Mouse (Mus musculus): ENCODE measurements around the gene Csk. TPM values are rescaled to one million over a fixed set of nuclear protein-coding genes. Genes with fewer than 3 reads are reported as not detected.

Gene Csk
- 10 to 100 TPM; 64.6 to 66.3 TPM for total RNA-seq (2021)

DNA sequence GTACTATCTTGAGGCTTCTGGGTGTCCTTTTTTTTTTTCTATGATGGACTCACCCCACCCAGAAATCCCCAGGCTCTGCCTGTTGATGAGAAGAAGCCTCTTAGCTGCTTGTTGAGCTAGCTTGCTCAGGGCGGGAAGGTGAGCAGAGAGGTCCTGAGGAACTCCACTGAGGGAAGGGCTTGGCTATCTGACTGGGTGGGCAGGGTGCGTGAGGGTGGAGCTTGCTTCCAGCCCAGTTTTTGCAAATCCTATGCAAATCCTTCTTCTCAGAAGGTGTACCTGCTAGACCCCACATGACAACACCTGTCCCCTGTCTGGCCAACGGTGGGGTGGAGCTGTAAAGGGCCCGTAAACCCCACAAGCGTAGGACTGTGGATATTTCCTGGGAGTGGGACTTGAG, at the start of gene Csk:
Csk (minus strand) TSS at position 349 of the 400 bp plus-strand sequence.
- DNase-seq (ENCODE audit: extremely low spot score in 1 of 2, low spot score in 2 of 2), result peak in 1 of 2 experiments; percentile 17
- intact Hi-C loops (cut with DNase I), result loop anchor here (5.0 to 10.0 kb wide), 2 partner anchors 111 to 342 kb away; no protein-coding TSS in a partner anchor

- intact Hi-C loops (cut with DNase I), result no loop called here
- peak in 1 of 2 experiments; percentile 19 for DNase-seq (ENCODE audit: extremely low spot score in 1 of 2, low spot score in 2 of 2)
Measured at GRCm38 (mm10) chr9:57698466-57699150, 45.2 kb upstream of the Csk start.

DNA sequence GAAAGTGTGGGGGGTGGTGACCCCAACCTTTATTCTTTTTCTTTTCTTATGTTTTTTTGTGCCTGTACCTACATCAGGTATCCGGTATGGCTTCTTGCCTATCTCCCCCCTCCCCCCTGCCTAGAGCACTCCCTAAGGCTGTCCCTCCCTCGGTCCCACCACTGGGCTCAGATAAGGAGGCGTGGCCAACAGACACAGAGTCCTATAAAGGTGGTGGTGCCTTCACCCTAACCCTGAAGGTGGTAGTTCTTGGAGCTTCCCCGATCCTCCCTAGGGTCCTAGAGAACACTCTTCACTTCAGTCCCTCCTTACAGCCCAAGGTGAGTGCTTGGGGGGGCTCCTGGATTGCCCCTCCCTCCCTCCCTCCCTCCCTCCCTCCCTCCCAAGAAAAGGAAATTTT, 43.9 kb upstream of the Csk start:
- intact Hi-C loops (cut with DNase I), result no loop called here
- DNase-seq (ENCODE audit: extremely low spot score in 1 of 2, low spot score in 2 of 2), result no peak

GRCm38 (mm10) chr9:57696380-57697285, 43.2 kb upstream of the Csk start:
- intact Hi-C loops (cut with DNase I), result no loop called here
- peak; percentile 75 to 83 for DNase-seq (ENCODE audit: extremely low spot score in 1 of 2, low spot score in 2 of 2)

DNA sequence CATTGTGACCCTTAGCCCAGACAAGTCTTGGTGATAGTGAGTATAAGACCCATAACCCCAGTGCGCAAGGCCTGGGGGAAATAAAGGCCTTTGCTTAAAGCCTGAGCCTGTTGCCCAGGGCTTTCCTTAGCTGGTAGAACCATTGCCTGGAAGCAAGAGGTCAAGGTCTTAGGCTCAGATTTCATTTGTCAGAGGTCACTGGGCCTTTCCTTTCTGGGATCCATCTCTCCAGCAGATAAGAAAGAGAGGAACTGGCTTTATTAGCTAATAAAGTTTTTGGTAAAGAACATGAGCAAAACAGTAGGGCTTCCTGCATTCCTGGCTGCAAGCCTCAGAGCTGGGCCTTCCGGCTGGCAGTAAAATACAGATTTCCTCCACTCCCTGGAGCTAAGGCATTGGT, 40.7 kb upstream of the Csk start:
- intact Hi-C loops (cut with DNase I), result no loop called here
- no peak for DNase-seq (ENCODE audit: extremely low spot score in 1 of 2, low spot score in 2 of 2)

DNA sequence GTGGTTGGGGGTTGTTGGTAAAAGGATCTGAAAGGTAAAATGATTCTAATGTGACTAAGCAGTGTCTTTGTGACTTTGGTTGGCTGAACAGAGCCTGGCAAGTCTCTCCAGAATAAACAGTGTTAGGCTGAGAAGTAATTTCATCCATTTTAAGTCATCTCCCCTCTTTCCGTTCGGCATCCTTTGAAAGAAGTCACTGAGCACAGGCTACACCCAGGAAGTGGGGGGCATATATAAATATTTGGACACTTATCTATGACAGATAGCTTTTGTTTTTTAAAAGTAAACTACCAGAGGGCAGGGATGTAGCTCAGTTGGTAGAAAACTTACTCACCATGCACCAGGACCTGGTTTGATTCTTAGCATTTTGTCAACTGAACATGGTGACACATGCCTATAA, 35.2 kb upstream of the Csk start:
- DNase-seq (ENCODE audit: extremely low spot score in 1 of 2, low spot score in 2 of 2), result no peak
- intact Hi-C loops (cut with DNase I), result no loop called here

DNA sequence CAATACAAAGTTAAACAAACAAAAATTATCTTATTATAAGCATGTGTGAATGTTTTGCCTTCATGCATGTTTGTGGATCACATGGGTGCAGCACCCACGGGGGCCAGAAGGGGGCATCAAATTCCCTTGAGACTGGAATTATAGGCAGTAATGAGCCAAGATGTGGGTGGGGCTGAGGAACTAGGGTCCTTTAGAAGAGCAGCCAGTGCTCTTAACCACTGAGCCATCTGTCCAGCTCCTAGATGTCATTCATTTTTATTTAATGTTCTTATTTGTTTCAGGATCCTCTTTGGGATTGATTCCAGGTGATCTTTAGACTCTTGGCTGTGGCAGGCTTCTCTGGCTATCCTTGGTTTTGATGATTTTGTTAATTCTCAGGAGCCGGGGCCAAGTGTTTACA, 34.7 kb upstream of the Csk start:
- intact Hi-C loops (cut with DNase I), result no loop called here

DNA sequence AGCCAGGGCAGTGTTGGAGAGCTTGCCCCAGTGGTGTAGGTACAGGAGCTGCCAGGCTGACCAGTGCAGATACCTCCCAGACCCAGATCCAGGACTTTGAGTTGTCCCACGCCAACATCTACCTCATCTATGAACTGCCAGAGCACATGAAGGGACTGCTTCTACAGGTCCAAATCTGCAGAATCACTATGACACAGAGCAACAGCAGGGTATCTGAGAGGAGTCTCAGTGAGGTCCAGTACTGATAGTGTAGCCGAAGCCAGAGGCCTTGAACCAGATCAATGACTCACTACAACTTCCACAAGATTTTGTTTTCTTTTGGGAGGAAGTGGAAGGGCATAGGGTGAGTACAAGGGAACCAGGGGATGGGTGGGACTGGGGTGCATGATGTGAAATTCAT, 34.3 kb upstream of the Csk start, which contains the start of gene Cyp1a1:
Cyp1a1 (plus strand) TSS at position 178 of the 400 bp plus-strand sequence.
- intact Hi-C loops (cut with DNase I), result no loop called here

More for the DNA sequence above, 34.7 kb upstream of the Csk start:
- DNase-seq (ENCODE audit: extremely low spot score in 1 of 2, low spot score in 2 of 2), result no peak

GRCm38 (mm10) chr9:57686011-57686410, 32.6 kb upstream of the Csk start:
- no peak for DNase-seq (ENCODE audit: extremely low spot score in 1 of 2, low spot score in 2 of 2)
- intact Hi-C loops (cut with DNase I), result no loop called here

More for the DNA sequence above, 34.3 kb upstream of the Csk start, which contains the start of gene Cyp1a1:
- DNase-seq (ENCODE audit: extremely low spot score in 1 of 2, low spot score in 2 of 2), result no peak

GRCm38 (mm10) chr9:57683520-57683919, 30.1 kb upstream of the Csk start, which contains the start of gene Cyp1a2:
TSS of gene Cyp1a2 (minus strand) at chr9:57683703.
- intact Hi-C loops (cut with DNase I), result no loop called here
- DNase-seq (ENCODE audit: extremely low spot score in 1 of 2, low spot score in 2 of 2), result no peak

- no peak for DNase-seq (ENCODE audit: extremely low spot score in 1 of 2, low spot score in 2 of 2)
- intact Hi-C loops (cut with DNase I), result no loop called here
Measured at GRCm38 (mm10) chr9:57681411-57681810, 28.0 kb upstream of the Csk start.

GRCm38 (mm10) chr9:57671500-57671899, 18.1 kb upstream of the Csk start:
- intact Hi-C loops (cut with DNase I), result no loop called here
- DNase-seq (ENCODE audit: extremely low spot score in 1 of 2, low spot score in 2 of 2), result no peak

DNA sequence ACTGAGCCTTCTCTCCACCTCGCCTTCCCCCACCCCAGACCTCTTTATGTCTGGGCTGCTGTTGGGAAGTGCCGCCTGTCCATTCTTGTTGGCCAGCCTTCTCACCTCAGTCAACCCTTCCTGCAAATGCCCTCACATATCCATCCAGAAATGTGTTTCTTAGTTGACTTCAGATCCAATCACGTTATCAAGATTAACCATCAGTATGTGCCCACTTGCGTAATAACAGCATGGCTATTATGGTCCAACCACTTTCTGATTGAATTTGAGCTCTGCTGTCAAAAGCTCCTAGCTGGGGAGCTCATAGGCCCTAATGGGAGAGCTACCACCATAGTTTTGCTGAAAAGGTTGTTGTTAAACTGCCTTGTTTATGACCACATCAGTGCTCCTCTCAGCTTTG, 17.6 kb upstream of the Csk start:
- DNase-seq (ENCODE audit: extremely low spot score in 1 of 2, low spot score in 2 of 2), result no peak
- intact Hi-C loops (cut with DNase I), result no loop called here

DNA sequence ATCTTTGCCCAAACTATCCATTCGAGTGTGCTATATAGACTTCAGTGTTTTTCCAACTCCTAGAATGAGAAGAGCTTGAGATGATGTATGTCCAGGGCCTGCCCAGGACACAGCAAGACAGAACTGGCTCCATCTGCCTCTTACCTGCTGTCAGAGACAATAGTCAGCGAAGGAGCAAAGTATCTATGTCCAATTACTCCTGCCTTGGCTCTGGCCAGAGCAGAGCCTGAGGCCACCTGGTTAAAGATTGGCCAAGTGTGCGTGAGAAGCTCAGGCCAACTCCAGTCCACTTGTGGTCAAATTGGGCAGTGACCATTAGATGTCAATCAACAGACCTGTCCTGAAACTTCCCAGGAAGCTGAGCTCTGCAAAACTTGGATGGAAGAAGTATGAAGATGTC, 16.1 kb upstream of the Csk start:
- intact Hi-C loops (cut with DNase I), result no loop called here

DNA sequence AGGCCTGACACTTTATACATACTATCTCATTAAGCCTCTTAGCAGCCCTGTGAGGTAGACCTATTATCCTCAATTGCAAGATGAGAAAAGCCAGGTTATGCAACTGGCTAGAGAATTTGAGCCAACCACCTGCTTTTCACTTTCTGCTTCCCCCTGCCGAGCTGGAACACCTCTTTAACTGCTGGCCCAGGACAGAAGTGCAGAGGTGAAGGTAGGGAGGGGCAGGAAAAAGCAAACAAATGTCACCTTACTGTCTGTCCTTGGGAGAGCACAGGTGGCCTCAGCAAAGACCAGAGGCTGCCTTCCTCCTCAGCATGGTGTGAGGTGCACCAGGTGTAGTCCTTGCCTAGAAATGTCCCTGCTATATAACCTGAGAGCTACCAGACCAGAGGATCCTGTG, 14.8 kb upstream of the Csk start:
- DNase-seq (ENCODE audit: extremely low spot score in 1 of 2, low spot score in 2 of 2), result no peak
- intact Hi-C loops (cut with DNase I), result no loop called here

More for the DNA sequence above, 16.1 kb upstream of the Csk start:
- no peak for DNase-seq (ENCODE audit: extremely low spot score in 1 of 2, low spot score in 2 of 2)

DNA sequence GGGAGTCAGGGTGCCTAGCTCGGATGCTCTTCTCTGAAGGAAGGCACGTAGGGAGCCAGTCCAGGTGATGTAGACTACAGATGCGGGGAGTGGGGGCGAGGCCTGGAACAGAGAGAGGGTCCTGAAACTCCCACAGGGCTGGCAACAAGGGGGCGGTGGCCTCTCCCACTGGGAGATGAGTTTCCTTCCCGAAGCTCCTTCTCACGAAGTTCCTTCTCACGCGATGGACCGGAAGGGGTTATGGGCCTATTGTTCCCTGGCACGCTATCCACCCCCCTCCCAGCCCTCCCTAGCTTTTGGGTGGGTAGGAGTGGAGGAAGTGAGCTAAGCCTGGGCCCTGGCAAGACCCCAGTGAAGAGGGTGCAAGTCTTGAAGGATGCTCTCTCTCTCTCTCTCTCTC, 14.4 kb upstream of the Csk start:
- intact Hi-C loops (cut with DNase I), result no loop called here

DNA sequence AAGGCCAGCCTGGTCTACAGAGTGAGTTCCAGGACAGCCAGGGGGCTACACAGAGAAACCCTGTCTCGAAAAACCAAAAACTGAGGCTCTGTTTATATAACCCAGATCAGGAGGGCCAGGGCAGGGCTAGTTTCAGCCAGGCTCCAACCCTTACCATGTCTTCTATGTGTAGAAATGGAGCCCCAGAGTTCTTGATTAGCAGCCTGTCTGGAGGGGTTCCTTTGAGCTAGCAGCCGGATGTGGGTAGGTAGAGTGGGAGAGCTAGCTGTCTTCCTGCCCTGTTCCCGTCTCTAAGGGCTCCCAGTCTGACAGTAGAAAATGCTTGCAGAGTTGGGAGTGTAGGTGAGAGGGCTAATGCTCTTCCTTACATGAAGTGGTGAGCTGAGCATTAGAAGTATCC, 13.7 kb upstream of the Csk start:
- intact Hi-C loops (cut with DNase I), result no loop called here
- DNase-seq (ENCODE audit: extremely low spot score in 1 of 2, low spot score in 2 of 2), result no peak

More for the DNA sequence above, 14.4 kb upstream of the Csk start:
- DNase-seq (ENCODE audit: extremely low spot score in 1 of 2, low spot score in 2 of 2), result no peak

GRCm38 (mm10) chr9:57666536-57666935, 13.1 kb upstream of the Csk start:
- DNase-seq (ENCODE audit: extremely low spot score in 1 of 2, low spot score in 2 of 2), result no peak
- intact Hi-C loops (cut with DNase I), result no loop called here

- intact Hi-C loops (cut with DNase I), result loop anchor here (5.0 kb wide), 1 partner anchor 43 kb away; the partner anchor contains the start of gene Edc3
- no peak for DNase-seq (ENCODE audit: extremely low spot score in 1 of 2, low spot score in 2 of 2)
Measured at GRCm38 (mm10) chr9:57664616-57665015, 11.2 kb upstream of the Csk start.

DNA sequence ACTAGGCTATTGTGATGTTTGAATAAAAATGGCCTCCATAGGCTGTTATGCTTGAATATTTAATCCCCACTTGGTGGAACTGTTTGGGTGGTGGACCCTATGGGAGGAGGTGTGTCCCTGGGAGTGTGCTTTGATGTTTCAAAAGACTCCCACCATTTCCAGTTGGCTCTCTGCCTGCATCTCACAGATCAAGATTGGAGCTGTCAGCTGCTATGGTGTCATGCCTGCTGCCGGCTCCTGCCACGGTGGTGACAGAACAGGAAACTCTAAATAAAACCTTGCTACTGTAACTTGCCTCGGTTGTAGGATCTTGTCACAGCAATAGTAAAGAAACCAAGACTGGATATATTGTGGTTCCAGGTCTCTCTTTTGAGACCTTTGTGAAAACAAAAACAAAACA, 8.1 kb upstream of the Csk start:
- DNase-seq (ENCODE audit: extremely low spot score in 1 of 2, low spot score in 2 of 2), result no peak
- intact Hi-C loops (cut with DNase I), result loop anchor here (5.0 kb wide), 1 partner anchor 46 kb away; the partner anchor contains the start of gene Edc3

Measured in left cerebral cortex, postnatal 10 days (tissue).